Mouse (Mus musculus): Measurements from ENCODE around the gene Trim37. TPM values are rescaled to one million over a fixed set of nuclear protein-coding genes. Genes with fewer than 3 reads are reported as not detected.

The Trim37 gene
- 13.9 TPM for polyA plus RNA-seq (2015; fragmentation: Illumina TruSeq; extraction: RNeasy Lipid Tissue Mini Kit (QIAGEN cat#74804); ENCODE audit: insufficient read depth, low replicate concordance)

DNA sequence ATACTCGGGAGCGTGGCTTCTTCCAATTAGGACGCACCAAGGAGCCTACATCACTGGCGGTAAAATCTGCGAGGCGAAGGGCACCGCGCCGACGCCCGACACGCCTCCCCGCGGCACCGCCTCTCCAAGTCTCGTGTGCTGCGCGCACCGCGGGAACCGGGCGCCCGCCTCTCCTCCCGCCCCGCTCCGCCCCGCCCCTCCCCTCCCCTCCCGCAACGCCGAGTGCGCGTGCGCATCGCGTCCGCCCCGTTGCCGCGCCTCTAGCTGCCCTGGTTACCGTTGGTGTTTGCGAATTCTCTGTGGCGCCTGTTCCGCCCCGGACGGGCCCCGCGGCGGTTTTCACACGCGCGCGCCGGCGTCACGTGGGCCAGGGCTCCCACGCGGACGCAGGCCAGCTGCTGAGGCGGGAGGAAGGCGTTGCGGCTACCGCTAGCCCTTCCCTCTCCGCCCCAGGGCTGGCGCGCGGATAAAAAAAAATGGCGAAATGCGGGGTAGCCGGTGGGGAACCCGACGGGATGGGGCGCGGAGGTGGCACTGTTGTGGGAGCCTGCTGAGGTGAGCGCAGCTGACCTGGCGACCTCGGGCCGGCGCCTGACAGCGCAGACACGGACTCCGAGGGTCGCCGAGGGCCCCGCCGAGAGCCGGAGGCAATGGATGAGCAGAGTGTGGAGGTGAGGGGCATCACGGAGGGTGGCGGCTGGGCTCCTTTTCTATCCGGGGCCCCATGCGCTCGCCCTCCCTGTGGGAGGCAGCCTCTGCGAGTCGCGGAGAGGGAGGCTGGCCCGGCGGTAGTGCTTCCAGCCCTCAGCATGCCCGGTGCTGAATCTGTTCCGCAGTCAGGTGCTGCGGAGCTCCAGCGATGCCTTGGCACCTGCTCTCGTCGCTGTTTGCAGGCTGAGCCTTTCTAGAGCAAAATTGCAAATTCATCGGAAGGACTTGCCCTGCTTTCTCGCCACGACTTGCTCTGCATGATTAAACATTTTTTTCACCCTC lies at the start of gene Trim37:
Gene Trim37, plus strand, starts transcription at position 254 of the 993 bp plus-strand sequence.

DNA sequence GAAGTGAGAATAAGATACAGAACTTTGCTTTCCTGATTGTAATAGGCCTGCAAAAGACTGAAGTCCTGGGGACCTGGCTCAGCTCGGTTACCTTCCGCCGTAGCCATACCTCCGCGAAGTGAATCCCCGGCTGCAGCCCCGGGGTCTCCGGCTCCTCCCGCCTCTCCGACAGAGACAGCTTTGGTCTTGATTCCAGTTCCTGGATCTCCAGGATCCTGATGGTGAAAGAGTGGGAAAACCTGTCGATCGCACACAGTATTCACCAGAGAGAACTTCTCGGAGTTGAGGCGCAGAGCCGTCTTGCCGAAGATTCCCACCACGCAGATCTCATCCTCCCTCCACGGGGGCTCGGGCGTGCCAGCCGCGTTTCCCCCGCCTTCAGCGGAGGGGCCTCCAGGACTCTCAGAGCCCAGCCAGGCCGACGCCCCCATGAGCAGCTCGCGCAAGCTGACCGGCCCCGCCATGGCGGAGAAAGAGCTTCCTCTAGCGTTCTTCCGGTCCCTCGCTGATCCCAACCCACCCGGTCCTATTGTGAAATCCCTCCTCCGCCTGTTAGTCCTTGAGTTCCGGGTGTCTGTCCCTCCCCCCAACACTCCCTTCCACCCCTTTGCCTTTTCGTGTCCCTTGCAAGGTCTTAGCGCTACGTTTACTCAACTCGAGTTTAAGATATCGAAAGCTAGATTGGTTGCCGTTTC lies 40.4 kb upstream of the Trim37 start, which contains the start of gene Smg8:
Gene Smg8, minus strand, starts transcription at position 485 of the 695 bp plus-strand sequence.

DNA sequence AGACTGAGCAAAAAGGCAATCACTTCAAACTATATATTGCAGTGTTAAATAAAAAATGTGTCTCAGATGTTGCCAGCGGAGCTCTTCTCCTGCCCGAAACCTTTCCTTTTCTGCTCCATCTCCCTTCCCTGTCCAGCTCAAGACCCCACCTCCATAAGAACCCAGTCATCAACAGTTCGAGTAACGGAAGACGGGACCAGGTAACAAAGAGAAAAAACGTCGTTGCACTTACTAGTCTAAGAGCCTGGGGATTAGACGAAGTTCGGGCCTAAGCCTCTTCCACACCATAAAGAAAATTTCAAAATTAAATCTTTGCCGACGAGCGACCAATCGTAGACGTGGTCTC lies 18.5 kb upstream of the Trim37 start, which contains the start of gene Prr11:
Gene Prr11, minus strand, starts transcription at position 300 of the 346 bp plus-strand sequence.

DNA sequence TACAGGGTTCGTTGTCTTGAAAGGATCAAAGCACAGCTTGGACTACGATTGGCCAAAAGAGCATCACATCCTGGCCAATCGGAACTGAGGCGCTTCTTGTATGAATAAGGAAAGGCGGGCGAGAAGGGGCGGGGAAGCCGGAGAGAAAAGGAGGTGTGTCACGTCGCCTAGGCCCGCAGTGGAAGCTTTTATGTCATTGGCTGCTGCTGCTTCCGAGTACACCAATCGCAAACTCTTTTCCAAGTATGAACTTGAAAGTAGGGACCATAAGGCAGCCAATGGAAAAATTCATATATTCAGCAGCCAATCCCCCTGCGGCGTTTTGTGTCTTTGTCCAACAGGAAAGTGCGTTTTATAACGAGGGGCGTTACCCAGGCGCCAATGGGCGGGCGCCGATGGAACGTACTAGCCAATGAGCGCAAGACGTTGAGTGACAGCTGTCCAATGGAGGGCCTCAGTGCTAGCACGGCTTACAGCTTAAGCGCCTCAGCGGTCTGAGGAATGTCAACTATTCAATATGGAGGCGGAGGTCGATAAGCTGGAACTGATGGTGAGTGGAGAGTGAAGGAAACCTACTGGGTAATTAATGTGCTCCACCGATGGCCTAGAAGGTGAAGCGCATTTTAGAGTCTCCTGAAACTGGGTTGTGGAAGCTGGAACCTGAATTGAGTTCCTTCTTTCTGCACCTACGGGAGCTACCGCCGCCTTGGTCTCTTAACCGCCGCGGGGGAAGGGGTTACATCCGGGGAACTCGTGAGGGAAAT lies 17.9 kb upstream of the Trim37 start, which contains the start of gene Ska2:
Gene Ska2, plus strand, starts transcription at position 480 of the 764 bp plus-strand sequence.

Other genes starting within 250 kb of the Trim37 start
- gene Ypel2, start 133.4 kb upstream of the Trim37 start, polyA plus RNA-seq (2015; fragmentation: Illumina TruSeq; extraction: RNeasy Lipid Tissue Mini Kit (QIAGEN cat#74804); ENCODE audit: insufficient read depth, low replicate concordance) = 7.8 TPM
- gene Gdpd1, start 53.0 kb upstream of the Trim37 start, polyA plus RNA-seq (2015; fragmentation: Illumina TruSeq; extraction: RNeasy Lipid Tissue Mini Kit (QIAGEN cat#74804); ENCODE audit: insufficient read depth, low replicate concordance) = 6.0 TPM
- gene Smg8, start 40.3 kb upstream of the Trim37 start, polyA plus RNA-seq (2015; fragmentation: Illumina TruSeq; extraction: RNeasy Lipid Tissue Mini Kit (QIAGEN cat#74804); ENCODE audit: insufficient read depth, low replicate concordance) = 14.4 TPM
- 6.0 TPM for gene Prr11, start 18.4 kb upstream of the Trim37 start, polyA plus RNA-seq (2015; fragmentation: Illumina TruSeq; extraction: RNeasy Lipid Tissue Mini Kit (QIAGEN cat#74804); ENCODE audit: insufficient read depth, low replicate concordance)
- gene Ska2, start 17.8 kb upstream of the Trim37 start, polyA plus RNA-seq (2015; fragmentation: Illumina TruSeq; extraction: RNeasy Lipid Tissue Mini Kit (QIAGEN cat#74804); ENCODE audit: insufficient read depth, low replicate concordance) = 26.5 TPM
- 5.5 TPM for gene Ppm1e, start 231.9 kb downstream of the Trim37 start, polyA plus RNA-seq (2015; fragmentation: Illumina TruSeq; extraction: RNeasy Lipid Tissue Mini Kit (QIAGEN cat#74804); ENCODE audit: insufficient read depth, low replicate concordance)